Mouse (Mus musculus): Measurements from ENCODE around the gene Esrrg.

- TF ChIP-seq CTCF (IDR thresholded peaks at IDR 0.05; ENCODE audit: low read depth, low read length), result no peak
- 0 out of 2 replicates have a peak, but pooled peaks have one; percentile 13 for TF ChIP-seq POLR2A (IDR thresholded peaks at IDR 0.05; ENCODE audit: extremely low read depth, insufficient read depth, low read length)
Measured at GRCm38 (mm10) chr1:187961452-187961851, 352.9 kb downstream of the Esrrg start.

All from liver, adult 2 months (tissue).